Comparison of ENCODE assay signal across 28 mouse cellular contexts in genomic region chr9:13256726-13257125, GRCm38 (mm10). TPM values are rescaled to one million over a fixed set of nuclear protein-coding genes. Genes with fewer than 3 reads are reported as not detected.
"Had no signal": no experiment of that assay in that cellular context is flagged by ENCODE, and none has a peak within 500 bp of the region (broad histone marks: within the 10 kb centered on the region; RNA-seq: fewer than 3 reads in every experiment).

No protein-coding gene starts in this region.

- H3K9me3 ChIP-seq: embryonic facial prominence, embryonic 10.5 days; embryonic facial prominence, embryonic 12.5 days; embryonic facial prominence, embryonic 13.5 days; embryonic facial prominence, embryonic 15.5 days; forebrain, embryonic 10.5 days; forebrain, embryonic 12.5 days; forebrain, embryonic 13.5 days; forebrain, embryonic 15.5 days had no signal

- ATAC-seq: forebrain, embryonic 13.5 days; forebrain, embryonic 14.5 days; forebrain, embryonic 15.5 days; forebrain, embryonic 16.5 days; forebrain, postnatal 0 days had no signal

- H3K27ac ChIP-seq: embryonic facial prominence, embryonic 10.5 days; embryonic facial prominence, embryonic 12.5 days; embryonic facial prominence, embryonic 13.5 days; embryonic facial prominence, embryonic 15.5 days; forebrain, embryonic 10.5 days; forebrain, embryonic 12.5 days; forebrain, embryonic 13.5 days; forebrain, embryonic 15.5 days; gastrocnemius, adult 2 months; heart, adult 2 months had no signal

- H3K36me3 ChIP-seq: embryonic facial prominence, embryonic 10.5 days; embryonic facial prominence, embryonic 12.5 days; embryonic facial prominence, embryonic 13.5 days; embryonic facial prominence, embryonic 15.5 days; forebrain, embryonic 10.5 days; forebrain, embryonic 12.5 days; forebrain, embryonic 15.5 days had no signal

- H3K4me1 ChIP-seq: embryonic facial prominence, embryonic 10.5 days; embryonic facial prominence, embryonic 12.5 days; embryonic facial prominence, embryonic 13.5 days; embryonic facial prominence, embryonic 15.5 days; forebrain, embryonic 10.5 days; forebrain, embryonic 12.5 days; forebrain, embryonic 13.5 days; forebrain, embryonic 15.5 days had no signal

- H3K4me3 ChIP-seq: embryonic facial prominence, embryonic 10.5 days; embryonic facial prominence, embryonic 12.5 days; embryonic facial prominence, embryonic 13.5 days; embryonic facial prominence, embryonic 15.5 days; erythroblast, embryonic 14.5 days; forebrain, embryonic 10.5 days; forebrain, embryonic 12.5 days; forebrain, embryonic 13.5 days; forebrain, embryonic 15.5 days; gastrocnemius, adult 2 months; heart, adult 2 months had no signal

- DNase-seq: cerebellum, adult 8-10 months; cerebellum, adult 9-10 months; cerebellum, adult 9-11 months; cerebellum, postnatal 10 days; cerebellum, postnatal 14 days; cerebellum, postnatal 25 days; cerebellum, postnatal 36 days; embryo, embryonic 11 days; forebrain, postnatal 0 days; gastrocnemius, adult 2 months; gastrocnemius, postnatal 10 days; gastrocnemius, postnatal 14 days; gastrocnemius, postnatal 25 days; gastrocnemius, postnatal 36 days; heart, adult 11 months; heart, adult 18-20 months; heart, adult 2 months had no signal

- H3K27me3 ChIP-seq: embryonic facial prominence, embryonic 12.5 days; embryonic facial prominence, embryonic 13.5 days; embryonic facial prominence, embryonic 15.5 days; forebrain, embryonic 12.5 days; forebrain, embryonic 13.5 days; forebrain, embryonic 15.5 days had no signal

- H3K9ac ChIP-seq: embryonic facial prominence, embryonic 12.5 days; embryonic facial prominence, embryonic 13.5 days; embryonic facial prominence, embryonic 15.5 days; forebrain, embryonic 12.5 days; forebrain, embryonic 13.5 days; forebrain, embryonic 15.5 days; forebrain, postnatal 0 days had no signal

RNA-seq across cellular contexts. Expression of gene Jrkl, which starts 11.1 kb away (rescaled TPM):
- polyA plus RNA-seq: erythroblast, embryonic 14.5 days had no signal
